Mouse (Mus musculus): ENCODE measurements around the gene Ripk1. TPM values are rescaled to one million over a fixed set of nuclear protein-coding genes. Genes with fewer than 3 reads are reported as not detected.

Ripk1 gene
- polyA plus RNA-seq, 1 experiment from 2014 or later = 5.2 TPM

GRCm38 (mm10) chr13:34035424-34035823 is 33.3 kb downstream of the Ripk1 start:
- Histone ChIP-seq H3K4me1 (ENCODE audit: control insufficient read depth, insufficient read depth, low read length) (peaks cover 9% of the 10 kb centered on the region), H3K4me3 (ENCODE audit: low read depth, low read length) (no peak overlapping the region), H3K36me3 (ENCODE audit: control insufficient read depth, insufficient read depth, low read length) (0 out of 2 replicates have a peak, but pooled peaks cover 7% of the 10 kb centered on the region), H3K27ac (ENCODE audit: low read depth, low read length) (no peak overlapping the region), H3K4me2 (ENCODE audit: low read depth, low read length) (no peak overlapping the region), H3K9me3 (ENCODE audit: control insufficient read depth, low read length) (no peaks in the 10 kb centered on the region), H3K9ac (replicated peaks; ENCODE audit: low read depth, low read length) (no peak overlapping the region), H3K27me3 (ENCODE audit: control insufficient read depth, insufficient read depth, low read length) (no peaks in the 10 kb centered on the region)
- ATAC-seq (ENCODE audit: low read depth) = no peak
- 93% methylated on average over 3 of the region's 3 CpGs for WGBS

- Histone ChIP-seq H3K4me1 (ENCODE audit: control insufficient read depth, insufficient read depth, low read length) (peaks cover 9% of the 10 kb centered on the region), H3K9ac (replicated peaks; ENCODE audit: low read depth, low read length) (no peak overlapping the region), H3K27ac (ENCODE audit: low read depth, low read length) (peak overlapping the region; percentile 83; the same call in 1 of the 2 replicates), H3K36me3 (ENCODE audit: control insufficient read depth, insufficient read depth, low read length) (0 out of 2 replicates have a peak, but pooled peaks cover 7% of the 10 kb centered on the region), H3K27me3 (ENCODE audit: control insufficient read depth, insufficient read depth, low read length) (no peaks in the 10 kb centered on the region), H3K9me3 (ENCODE audit: control insufficient read depth, low read length) (no peaks in the 10 kb centered on the region), H3K4me2 (ENCODE audit: low read depth, low read length) (no peak overlapping the region), H3K4me3 (ENCODE audit: low read depth, low read length) (no peak overlapping the region)
- WGBS = 84% methylated on average over 5 of the region's 5 CpGs
- no peak for ATAC-seq (ENCODE audit: low read depth)
Observed at GRCm38 (mm10) chr13:34036726-34037125, 34.6 kb downstream of the Ripk1 start.

- Histone ChIP-seq H3K36me3 (ENCODE audit: control insufficient read depth, insufficient read depth, low read length) (0 out of 2 replicates have a peak, but pooled peaks cover 7% of the 10 kb centered on the region), H3K27ac (ENCODE audit: low read depth, low read length) (peak within 1 kb of the TSS; percentile 83), H3K27me3 (ENCODE audit: control insufficient read depth, insufficient read depth, low read length) (no peaks in the 10 kb centered on the region), H3K4me3 (ENCODE audit: low read depth, low read length) (peak within 1 kb of the TSS; percentile 69), H3K4me2 (ENCODE audit: low read depth, low read length) (peak within 1 kb of the TSS; percentile 91), H3K9me3 (ENCODE audit: control insufficient read depth, low read length) (no peaks in the 10 kb centered on the region), H3K4me1 (ENCODE audit: control insufficient read depth, insufficient read depth, low read length) (peaks cover 9% of the 10 kb centered on the region), H3K9ac (replicated peaks; ENCODE audit: low read depth, low read length) (peak within 1 kb of the TSS; percentile 91)
- peak; percentile 97 for ATAC-seq (ENCODE audit: low read depth)
- under 1% methylated on average over 37 of the region's 37 CpGs for WGBS
Observed at GRCm38 (mm10) chr13:34037172-34038055, 35.3 kb downstream of the Ripk1 start, which contains the start of gene Bphl. TSS of gene Bphl (plus strand) at chr13:34037597.

GRCm38 (mm10) chr13:34038056-34038432 is 35.9 kb downstream of the Ripk1 start:
- H3K9me3 ChIP-seq (ENCODE audit: control insufficient read depth, low read length) = no peaks in the 10 kb centered on the region
- peak overlapping the region; percentile 69 for H3K4me3 ChIP-seq (ENCODE audit: low read depth, low read length)
- WGBS = 35% methylated on average over 5 of the region's 5 CpGs
- no peaks in the 10 kb centered on the region for H3K27me3 ChIP-seq (ENCODE audit: control insufficient read depth, insufficient read depth, low read length)
- H3K4me2 ChIP-seq (ENCODE audit: low read depth, low read length) = peak overlapping the region; percentile 91
- H3K4me1 ChIP-seq (ENCODE audit: control insufficient read depth, insufficient read depth, low read length) = peaks cover 9% of the 10 kb centered on the region
- peak overlapping the region; percentile 91 for H3K9ac ChIP-seq (replicated peaks; ENCODE audit: low read depth, low read length)
- ATAC-seq (ENCODE audit: low read depth) = peak; percentile 19; the same call in 1 of the 2 replicates
- peak overlapping the region; percentile 83 for H3K27ac ChIP-seq (ENCODE audit: low read depth, low read length)
- 0 out of 2 replicates have a peak, but pooled peaks cover 7% of the 10 kb centered on the region for H3K36me3 ChIP-seq (ENCODE audit: control insufficient read depth, insufficient read depth, low read length)

GRCm38 (mm10) chr13:34038901-34039341 is 36.8 kb downstream of the Ripk1 start:
- Histone ChIP-seq H3K27me3 (ENCODE audit: control insufficient read depth, insufficient read depth, low read length) (no peaks in the 10 kb centered on the region), H3K4me1 (ENCODE audit: control insufficient read depth, insufficient read depth, low read length) (peaks cover 9% of the 10 kb centered on the region), H3K4me2 (ENCODE audit: low read depth, low read length) (peak overlapping the region; percentile 91), H3K27ac (ENCODE audit: low read depth, low read length) (no peak overlapping the region), H3K4me3 (ENCODE audit: low read depth, low read length) (peak overlapping the region; percentile 3; the same call in 1 of the 2 replicates), H3K9me3 (ENCODE audit: control insufficient read depth, low read length) (no peaks in the 10 kb centered on the region), H3K9ac (replicated peaks; ENCODE audit: low read depth, low read length) (0 out of 2 replicates have a peak overlapping the region, but pooled peaks have one; percentile 25), H3K36me3 (ENCODE audit: control insufficient read depth, insufficient read depth, low read length) (no peaks in the 10 kb centered on the region)
- WGBS = 52% methylated on average over 8 of the region's 8 CpGs
- no peak for ATAC-seq (ENCODE audit: low read depth)

GRCm38 (mm10) chr13:34040091-34040490 is 37.9 kb downstream of the Ripk1 start:
- no peaks in the 10 kb centered on the region for H3K36me3 ChIP-seq (ENCODE audit: control insufficient read depth, insufficient read depth, low read length)
- 93% methylated on average over 3 of the region's 3 CpGs for WGBS
- H3K4me3 ChIP-seq (ENCODE audit: low read depth, low read length) = no peak overlapping the region
- no peak overlapping the region for H3K9ac ChIP-seq (replicated peaks; ENCODE audit: low read depth, low read length)
- peaks cover 9% of the 10 kb centered on the region for H3K4me1 ChIP-seq (ENCODE audit: control insufficient read depth, insufficient read depth, low read length)
- no peaks in the 10 kb centered on the region for H3K9me3 ChIP-seq (ENCODE audit: control insufficient read depth, low read length)
- no peak for ATAC-seq (ENCODE audit: low read depth)
- H3K27me3 ChIP-seq (ENCODE audit: control insufficient read depth, insufficient read depth, low read length) = no peaks in the 10 kb centered on the region
- no peak overlapping the region for H3K27ac ChIP-seq (ENCODE audit: low read depth, low read length)
- no peak overlapping the region for H3K4me2 ChIP-seq (ENCODE audit: low read depth, low read length)

- Histone ChIP-seq H3K4me3 (ENCODE audit: low read depth, low read length) (no peak overlapping the region), H3K36me3 (ENCODE audit: control insufficient read depth, insufficient read depth, low read length) (no peaks in the 10 kb centered on the region), H3K9me3 (ENCODE audit: control insufficient read depth, low read length) (no peaks in the 10 kb centered on the region), H3K27me3 (ENCODE audit: control insufficient read depth, insufficient read depth, low read length) (no peaks in the 10 kb centered on the region), H3K27ac (ENCODE audit: low read depth, low read length) (no peak overlapping the region), H3K4me1 (ENCODE audit: control insufficient read depth, insufficient read depth, low read length) (peaks cover 2% of the 10 kb centered on the region; the same call in 1 of the 2 replicates), H3K4me2 (ENCODE audit: low read depth, low read length) (no peak overlapping the region), H3K9ac (replicated peaks; ENCODE audit: low read depth, low read length) (no peak overlapping the region)
- WGBS = 86% methylated on average over 7 of the region's 7 CpGs
- no peak for ATAC-seq (ENCODE audit: low read depth)
Observed at GRCm38 (mm10) chr13:34043716-34044393, 41.7 kb downstream of the Ripk1 start.

- Histone ChIP-seq H3K4me3 (ENCODE audit: low read depth, low read length) (no peak overlapping the region), H3K36me3 (ENCODE audit: control insufficient read depth, insufficient read depth, low read length) (no peaks in the 10 kb centered on the region), H3K4me2 (ENCODE audit: low read depth, low read length) (no peak overlapping the region), H3K27ac (ENCODE audit: low read depth, low read length) (no peak overlapping the region), H3K9ac (replicated peaks; ENCODE audit: low read depth, low read length) (no peak overlapping the region), H3K4me1 (ENCODE audit: control insufficient read depth, insufficient read depth, low read length) (no peaks in the 10 kb centered on the region), H3K27me3 (ENCODE audit: control insufficient read depth, insufficient read depth, low read length) (no peaks in the 10 kb centered on the region), H3K9me3 (ENCODE audit: control insufficient read depth, low read length) (no peaks in the 10 kb centered on the region)
- 0 out of 2 replicates have a peak, but pooled peaks have one; percentile 19 for ATAC-seq (ENCODE audit: low read depth)
- WGBS = 66% methylated on average over 5 of the region's 5 CpGs
Observed at GRCm38 (mm10) chr13:34045511-34046249, 43.5 kb downstream of the Ripk1 start.

All from neural tube, embryonic 14.5 days (tissue).